Mouse (Mus musculus) cortical plate, adult 2 months (tissue): Measurements from ENCODE around the gene Cadm1. TPM values are rescaled to one million over a fixed set of nuclear protein-coding genes. Genes with fewer than 3 reads are reported as not detected.
A peak's percentile ranks its signal among the peaks of the same experiment; 100 is the strongest.

Source experiments
- H3K27ac ChIP-seq: fragments of 200-500 bp; 2 replicates; pipeline ENCODE4 v1.5.1; 2012; ENCODE audit warnings: low read length, control low read depth, inconsistent platforms; ENCODE audit not compliant: insufficient read depth
- H3K4me1 ChIP-seq: fragments of 200-500 bp; 2 replicates; pipeline ENCODE4 v1.6.1; 2011; ENCODE audit warnings: low read length; ENCODE audit not compliant: control insufficient read depth, insufficient read depth
- H3K4me3 ChIP-seq: fragments of 200-500 bp; 2 replicates; pipeline ENCODE4 v1.5.1; 2011; ENCODE audit warnings: mild to moderate bottlenecking, low read length, control low read depth; ENCODE audit not compliant: insufficient read depth
- CTCF ChIP-seq: fragments of 200-500 bp; IDR thresholded peaks from 2 replicates; pipeline ENCODE4 v1.5.1; 2011; ENCODE audit warnings: mild to moderate bottlenecking, control low read depth, low read length; ENCODE audit not compliant: insufficient read depth; ENCODE audit errors: extremely low read depth
- POLR2A ChIP-seq: fragments of 200-500 bp; IDR thresholded peaks from 2 replicates; pipeline ENCODE4 v1.6.1; 2011; ENCODE audit warnings: mild to moderate bottlenecking, low read length, control low read depth; ENCODE audit not compliant: insufficient read depth; ENCODE audit errors: extremely low read depth
- polyA plus RNA-seq: library from polyadenylated mRNA; depleted of rRNA; stranded (reverse); fragments of >200 nt; gene quantifications from 2 replicates; pipeline ENCODE4 v1.2.3, GENCODE M21; 2012

Cadm1 gene
- polyA plus RNA-seq, 1 experiment: 104 TPM

- no peak for TF ChIP-seq POLR2A
- TF ChIP-seq CTCF: no peak
- H3K4me3 ChIP-seq: no peak overlapping the region
- no peak overlapping the region for H3K27ac ChIP-seq
- peaks cover 3% of the 10 kb centered on the region for H3K4me1 ChIP-seq
Measured at GRCm38 (mm10) chr9:47527290-47527689, 2.7 kb upstream of the Cadm1 start.

DNA sequence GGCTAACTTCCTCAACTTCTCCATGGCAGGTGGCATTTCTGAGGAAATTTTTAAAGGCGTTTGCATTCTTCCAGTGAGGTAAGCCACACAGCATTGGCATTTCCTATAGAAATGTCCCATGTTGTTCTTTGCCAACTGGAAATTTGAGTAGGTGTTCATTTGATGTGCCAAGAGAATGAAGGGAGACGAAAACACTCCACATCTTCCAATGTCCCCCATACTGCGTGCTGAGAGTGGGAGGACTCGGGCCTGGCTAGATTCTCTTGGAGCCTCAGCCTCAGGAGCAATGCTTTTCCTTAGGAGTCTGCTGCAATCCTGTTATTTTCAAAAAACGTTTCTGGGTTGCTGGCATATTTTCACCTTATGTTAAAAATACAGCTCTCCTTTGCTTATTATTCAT lies 2.2 kb upstream of the Cadm1 start:
- no peak overlapping the region for H3K4me3 ChIP-seq
- H3K4me1 ChIP-seq: peaks cover 3% of the 10 kb centered on the region
- no peak overlapping the region for H3K27ac ChIP-seq
- TF ChIP-seq POLR2A (no peak), CTCF (no peak)

DNA sequence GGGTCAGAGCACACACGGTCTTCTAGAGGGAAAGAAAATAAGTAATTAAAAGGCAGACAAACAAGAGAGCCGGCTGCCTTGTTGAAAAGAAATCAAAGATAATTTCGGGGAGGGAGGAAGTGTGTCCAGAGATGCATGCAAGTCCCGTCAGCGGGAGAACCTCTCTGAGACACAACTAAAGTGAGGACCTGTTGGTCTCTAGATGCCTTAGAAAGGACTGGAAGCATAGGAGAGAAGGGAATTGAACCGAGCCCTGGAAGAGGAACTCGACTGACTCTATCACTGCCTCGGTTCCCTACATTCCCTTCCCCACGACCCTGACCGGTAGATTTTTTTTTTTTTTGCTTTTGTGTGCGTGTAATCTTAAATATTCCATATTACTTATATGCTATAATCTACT lies 791 bp upstream of the Cadm1 start:
- Histone ChIP-seq H3K27ac (no peak overlapping the region), H3K4me3 (peak overlapping the region; percentile 98; the same call in 1 of the 2 replicates), H3K4me1 (peaks cover 3% of the 10 kb centered on the region)
- TF ChIP-seq POLR2A (no peak), CTCF (no peak)

GRCm38 (mm10) chr9:47530544-47530921 lies 560 bp downstream of the Cadm1 start:
- H3K4me3 ChIP-seq: peak overlapping the region; percentile 98
- H3K4me1 ChIP-seq: peaks cover 3% of the 10 kb centered on the region
- no peak for TF ChIP-seq CTCF
- peak overlapping the region; percentile 91 for H3K27ac ChIP-seq

DNA sequence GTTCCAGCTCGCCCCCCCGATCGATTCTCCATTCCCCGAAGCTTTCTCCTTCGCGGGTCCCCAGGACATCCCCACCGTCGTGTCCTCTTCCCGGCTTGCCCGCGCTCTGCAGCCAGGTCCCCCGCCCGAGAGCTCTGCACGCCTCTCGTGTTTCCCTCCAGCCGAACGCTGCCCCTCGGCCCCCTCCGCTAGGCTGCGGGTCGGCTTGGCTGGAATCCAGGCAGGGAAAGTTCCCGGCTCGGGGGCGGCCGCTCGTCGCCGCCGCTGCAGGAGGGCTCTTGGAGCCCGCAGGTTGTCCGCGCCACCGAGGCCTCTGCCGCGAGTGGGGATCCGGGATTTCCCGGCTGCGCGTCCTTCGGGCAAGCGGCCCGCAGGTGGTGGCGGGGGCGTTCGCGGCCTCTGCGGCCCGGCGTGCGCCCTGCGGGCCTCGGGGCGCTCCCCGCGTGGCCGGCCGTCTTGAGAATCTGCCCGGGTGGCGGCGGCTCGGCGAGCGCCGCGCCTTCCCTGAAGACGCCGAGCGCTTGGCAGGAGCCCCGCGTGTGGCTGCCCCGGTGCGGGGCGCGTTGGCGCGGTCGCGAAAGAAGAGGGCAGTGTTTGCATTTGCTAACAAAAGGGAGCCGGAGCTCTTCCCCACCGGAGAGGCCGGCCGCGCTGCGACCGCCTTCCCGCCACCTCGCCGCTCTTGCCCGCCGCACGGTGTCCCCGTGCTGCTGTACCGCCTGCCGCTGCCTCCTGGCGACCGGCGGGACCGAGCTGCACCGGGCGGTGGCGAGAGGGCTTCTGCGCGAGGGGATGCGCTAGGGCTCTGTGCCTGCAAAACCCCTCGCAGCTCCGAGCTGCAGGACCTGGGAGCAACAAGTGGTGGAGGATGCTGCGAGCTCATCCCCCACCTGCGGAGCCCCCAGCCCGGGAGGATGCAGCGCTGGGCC lies 1.2 kb downstream of the Cadm1 start:
- peak overlapping the region; percentile 98 for H3K4me3 ChIP-seq
- H3K27ac ChIP-seq: peak overlapping the region; percentile 91
- H3K4me1 ChIP-seq: peaks cover 3% of the 10 kb centered on the region
- TF ChIP-seq POLR2A: no peak
- no peak for TF ChIP-seq CTCF

DNA sequence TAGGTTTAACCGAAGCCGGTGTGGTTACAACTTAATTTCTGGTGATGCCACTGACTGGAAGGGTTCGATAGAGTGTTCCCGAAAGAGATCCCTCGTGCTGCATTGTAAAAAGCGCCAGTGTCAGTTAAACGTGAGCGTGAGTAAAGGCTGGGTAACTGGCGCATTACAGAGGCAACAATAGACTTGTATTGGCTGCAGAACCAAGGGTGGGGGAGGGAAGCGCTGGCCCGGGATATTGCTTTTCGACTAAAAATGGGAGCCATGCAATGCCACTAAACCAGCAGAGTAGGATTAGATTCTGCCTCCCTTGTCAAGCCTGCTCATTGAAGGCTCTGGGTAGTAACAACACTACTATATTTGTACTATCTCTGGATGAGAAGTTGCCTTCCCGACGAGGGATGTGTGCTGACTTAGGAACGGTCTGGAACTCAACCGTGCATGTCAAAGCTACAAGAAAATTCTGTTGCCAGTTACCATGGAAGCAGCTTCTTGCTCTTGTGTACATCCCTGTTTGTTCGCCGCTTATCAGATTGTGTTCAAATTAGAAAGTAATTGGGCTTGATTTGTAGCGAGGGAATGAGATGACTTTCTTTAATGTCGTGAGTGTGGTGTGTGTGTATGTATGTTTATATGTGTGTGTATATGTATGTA lies 2.4 kb downstream of the Cadm1 start:
- Histone ChIP-seq H3K27ac (no peak overlapping the region), H3K4me1 (peaks cover 3% of the 10 kb centered on the region), H3K4me3 (peak overlapping the region; percentile 98)
- no peak for TF ChIP-seq CTCF
- TF ChIP-seq POLR2A: no peak

DNA sequence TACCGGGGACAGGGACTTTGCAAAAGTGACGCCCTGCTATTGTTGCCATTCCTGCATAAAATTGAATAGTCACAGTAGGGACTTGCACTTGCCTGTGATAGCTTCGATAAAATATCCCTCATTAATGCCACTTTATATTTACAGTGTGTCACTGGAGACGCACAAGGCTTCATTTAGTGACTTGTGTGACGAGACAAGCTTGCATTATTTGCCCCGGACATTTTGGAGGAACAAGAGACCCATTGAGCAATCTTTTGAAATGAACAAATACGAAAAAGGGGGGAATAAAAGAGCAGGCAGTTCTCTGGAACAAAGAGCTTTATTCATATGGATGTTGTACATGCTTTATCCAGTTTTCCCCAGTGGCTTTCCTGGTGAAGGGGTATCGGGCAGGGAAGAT lies 3.5 kb downstream of the Cadm1 start:
- Histone ChIP-seq H3K4me3 (peak overlapping the region; percentile 22; the same call in 1 of the 2 replicates), H3K4me1 (peaks cover 2% of the 10 kb centered on the region), H3K27ac (no peak overlapping the region)
- no peak for TF ChIP-seq CTCF
- no peak for TF ChIP-seq POLR2A

DNA sequence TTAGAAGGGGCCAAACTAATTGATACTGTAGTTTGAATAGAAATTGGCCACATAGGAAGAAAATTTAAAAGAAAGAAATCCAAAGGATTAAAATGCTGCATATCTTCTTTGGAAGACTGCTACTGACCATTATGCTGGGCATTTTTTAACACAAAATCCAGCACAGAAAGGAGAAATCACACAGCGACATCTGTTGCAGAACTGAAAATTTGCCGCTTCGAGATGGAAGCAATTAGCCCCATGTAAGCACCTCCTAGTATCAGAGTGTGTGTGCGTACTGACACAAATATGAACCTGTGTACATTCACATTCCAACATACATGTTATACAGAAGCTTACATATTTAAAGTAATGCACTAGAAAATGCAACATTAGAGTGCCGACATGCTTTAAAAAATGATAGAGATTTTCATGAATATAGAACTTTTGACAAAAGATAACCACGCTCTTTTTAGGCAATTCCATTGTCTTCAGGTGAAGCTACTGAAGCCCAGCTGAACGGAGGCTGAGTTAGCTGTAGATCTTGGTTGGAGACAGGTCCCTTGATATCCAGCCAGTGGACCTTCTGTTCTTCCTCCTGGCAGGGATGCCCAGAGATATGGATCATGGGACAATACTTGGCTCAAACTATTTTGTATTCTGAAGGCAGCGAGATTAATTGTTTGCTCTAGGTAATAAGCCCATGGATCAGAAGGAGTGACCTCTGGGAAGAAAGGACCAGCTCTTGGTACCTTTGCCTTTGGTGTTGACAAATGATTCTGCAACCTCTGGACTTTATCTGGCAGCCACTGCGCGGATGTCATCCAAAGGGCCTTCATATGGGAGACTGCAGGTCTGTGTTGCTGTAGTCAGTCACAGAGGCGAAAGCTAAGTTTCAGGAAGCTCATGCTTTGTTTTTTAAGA lies 4.9 kb downstream of the Cadm1 start:
- TF ChIP-seq CTCF: 0 out of 2 replicates have a peak, but pooled peaks have one; percentile 7
- TF ChIP-seq POLR2A: no peak
- no peaks in the 10 kb centered on the region; the same call in 1 of the 2 replicates for H3K4me1 ChIP-seq
- no peak overlapping the region for H3K4me3 ChIP-seq
- H3K27ac ChIP-seq: no peak overlapping the region

DNA sequence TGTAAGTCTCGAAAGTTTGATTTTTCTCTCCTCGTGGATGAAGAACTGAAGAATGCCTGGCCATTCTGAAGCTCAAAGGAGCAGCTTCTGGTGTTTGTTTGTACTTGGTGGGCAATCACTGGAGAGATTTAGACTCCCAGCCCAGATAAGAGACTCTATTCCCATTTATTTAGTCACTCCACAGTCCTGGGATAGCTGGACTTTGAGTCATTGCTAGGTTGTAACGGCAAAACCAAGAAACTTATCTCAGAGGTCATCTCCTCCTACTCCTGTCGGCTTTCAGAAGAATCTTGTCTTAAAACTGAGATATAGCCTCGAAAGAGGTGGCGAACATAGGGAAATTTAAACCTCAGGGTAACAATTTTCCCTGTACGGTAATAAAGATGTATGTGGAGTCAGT lies 15.3 kb downstream of the Cadm1 start:
- H3K4me1 ChIP-seq: peaks cover 8% of the 10 kb centered on the region
- no peak overlapping the region for H3K4me3 ChIP-seq
- H3K27ac ChIP-seq: no peak overlapping the region
- TF ChIP-seq CTCF (no peak), POLR2A (no peak)

DNA sequence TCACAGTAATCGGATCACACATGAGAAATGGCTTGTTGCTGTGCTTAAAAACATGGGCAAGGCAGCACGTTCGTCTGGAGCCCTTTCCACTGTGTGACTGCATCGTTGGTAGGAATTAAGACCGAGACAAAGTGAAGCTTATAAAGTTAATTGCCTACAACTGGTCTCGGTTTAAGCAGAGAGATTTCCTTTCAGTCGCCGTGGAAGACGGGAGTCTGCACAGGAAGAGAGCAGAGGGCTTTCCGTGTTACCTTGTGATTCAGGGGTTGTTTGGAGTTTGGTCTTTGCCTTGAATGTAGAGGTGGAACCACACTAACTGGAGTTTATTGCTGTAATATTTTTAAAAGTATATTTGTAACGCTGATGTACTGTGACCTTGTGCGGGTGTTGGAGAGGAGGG lies 15.7 kb downstream of the Cadm1 start:
- Histone ChIP-seq H3K27ac (no peak overlapping the region), H3K4me3 (no peak overlapping the region)

More for the DNA sequence above, 15.7 kb downstream of the Cadm1 start:
- TF ChIP-seq POLR2A: no peak
- no peak for TF ChIP-seq CTCF
- peaks cover 8% of the 10 kb centered on the region for H3K4me1 ChIP-seq
